Mouse (Mus musculus): Measurements from ENCODE around the gene Auts2.

Gene Auts2

GRCm38 (mm10) chr5:131759432-131759831 is 783.7 kb downstream of the Auts2 start:
- no peak for DNase-seq (ENCODE audit: low read depth in 2 of 2, low spot score in 2 of 2)

- DNase-seq (ENCODE audit: low read depth in 2 of 2, low spot score in 2 of 2) = no peak
These were observed 792.8 kb downstream of the Auts2 start for GRCm38 (mm10) chr5:131750330-131750729.

- DNase-seq (ENCODE audit: low read depth in 2 of 2, low spot score in 2 of 2) = no peak
These were observed 793.9 kb downstream of the Auts2 start for GRCm38 (mm10) chr5:131749211-131749610.

GRCm38 (mm10) chr5:131743069-131743468 is 800.1 kb downstream of the Auts2 start:
- no peak for DNase-seq (ENCODE audit: low read depth in 2 of 2, low spot score in 2 of 2)

GRCm38 (mm10) chr5:131737476-131737875 is 805.7 kb downstream of the Auts2 start:
- DNase-seq (ENCODE audit: low read depth in 2 of 2, low spot score in 2 of 2) = no peak

- DNase-seq (ENCODE audit: low read depth in 2 of 2, low spot score in 2 of 2) = no peak
These were observed 809.9 kb downstream of the Auts2 start for GRCm38 (mm10) chr5:131733324-131733660.

GRCm38 (mm10) chr5:131732631-131733323 is 810.4 kb downstream of the Auts2 start:
- DNase-seq (ENCODE audit: low read depth in 2 of 2, low spot score in 2 of 2) = no peak

- no peak for DNase-seq (ENCODE audit: low read depth in 2 of 2, low spot score in 2 of 2)
These were observed 813.7 kb downstream of the Auts2 start for GRCm38 (mm10) chr5:131729456-131729855.

- DNase-seq (ENCODE audit: low read depth in 2 of 2, low spot score in 2 of 2) = no peak
These were observed 815.2 kb downstream of the Auts2 start for GRCm38 (mm10) chr5:131727909-131728308.

GRCm38 (mm10) chr5:131724508-131724907 is 818.6 kb downstream of the Auts2 start:
- no peak for DNase-seq (ENCODE audit: low read depth in 2 of 2, low spot score in 2 of 2)

GRCm38 (mm10) chr5:131722791-131723190 is 820.4 kb downstream of the Auts2 start:
- no peak for DNase-seq (ENCODE audit: low read depth in 2 of 2, low spot score in 2 of 2)

GRCm38 (mm10) chr5:131722361-131722760 is 820.8 kb downstream of the Auts2 start:
- no peak for DNase-seq (ENCODE audit: low read depth in 2 of 2, low spot score in 2 of 2)

- no peak for DNase-seq (ENCODE audit: low read depth in 2 of 2, low spot score in 2 of 2)
These were observed 825.1 kb downstream of the Auts2 start for GRCm38 (mm10) chr5:131718013-131718412.

GRCm38 (mm10) chr5:131717359-131717965 is 825.7 kb downstream of the Auts2 start:
- DNase-seq (ENCODE audit: low read depth in 2 of 2, low spot score in 2 of 2) = no peak

GRCm38 (mm10) chr5:131714979-131715378 is 828.2 kb downstream of the Auts2 start:
- no peak for DNase-seq (ENCODE audit: low read depth in 2 of 2, low spot score in 2 of 2)

- DNase-seq (ENCODE audit: low read depth in 2 of 2, low spot score in 2 of 2) = no peak
These were observed 830.7 kb downstream of the Auts2 start for GRCm38 (mm10) chr5:131712441-131712840.

GRCm38 (mm10) chr5:131711474-131712129 is 831.5 kb downstream of the Auts2 start:
- no peak for DNase-seq (ENCODE audit: low read depth in 2 of 2, low spot score in 2 of 2)

- DNase-seq (ENCODE audit: low read depth in 2 of 2, low spot score in 2 of 2) = no peak
These were observed 832.2 kb downstream of the Auts2 start for GRCm38 (mm10) chr5:131710735-131711473.

GRCm38 (mm10) chr5:131707471-131707870 is 835.7 kb downstream of the Auts2 start:
- DNase-seq (ENCODE audit: low read depth in 2 of 2, low spot score in 2 of 2) = no peak

- DNase-seq (ENCODE audit: low read depth in 2 of 2, low spot score in 2 of 2) = no peak
These were observed 839.4 kb downstream of the Auts2 start for GRCm38 (mm10) chr5:131703729-131704128.

- no peak for DNase-seq (ENCODE audit: low read depth in 2 of 2, low spot score in 2 of 2)
These were observed 840.2 kb downstream of the Auts2 start for GRCm38 (mm10) chr5:131702840-131703392.

Data from CD8-positive naive resting alpha-beta T cell, adult 2 months (primary cell).